Mouse (Mus musculus) NIH3T3 (cell line): ENCODE results near the gene Olfr1362.

Experiments used
- DNase-seq: peaks from one replicate; pipeline ENCODE4 v3.0.0-alpha.2; 2012; ENCODE audit warnings: low read depth

Olfr1362 gene

GRCm38 (mm10) chr13:21613922-21614321, at the start of gene Olfr1362:
Gene Olfr1362, minus strand, starts transcription at chr13:21614022.
- no peak for DNase-seq

- DNase-seq, result no peak
Observed at GRCm38 (mm10) chr13:21663286-21663685, 49.5 kb upstream of the Olfr1362 start, which contains the start of gene Olfr1361. Gene Olfr1361, minus strand, starts transcription at chr13:21663386.

- DNase-seq, result no peak
Observed at GRCm38 (mm10) chr13:21642418-21642817, 28.6 kb upstream of the Olfr1362 start, which contains the start of gene Olfr11. Gene Olfr11, minus strand, starts transcription at chr13:21642518.

GRCm38 (mm10) chr13:21591618-21592017, 22.2 kb downstream of the Olfr1362 start:
- DNase-seq, result no peak

GRCm38 (mm10) chr13:21581659-21582058, 32.2 kb downstream of the Olfr1362 start, which contains the start of gene Olfr1364:
Gene Olfr1364, minus strand, starts transcription at chr13:21581759.
- DNase-seq, result no peak
